Mouse (Mus musculus): ENCODE measurements at regions not wholly inside any gene's neighbourhood (a gene's known extent, or its start where the extent isn't known, plus 50 kb on each side); places are given as distances from the start of the nearest gene placed in this dataset.

DNA sequence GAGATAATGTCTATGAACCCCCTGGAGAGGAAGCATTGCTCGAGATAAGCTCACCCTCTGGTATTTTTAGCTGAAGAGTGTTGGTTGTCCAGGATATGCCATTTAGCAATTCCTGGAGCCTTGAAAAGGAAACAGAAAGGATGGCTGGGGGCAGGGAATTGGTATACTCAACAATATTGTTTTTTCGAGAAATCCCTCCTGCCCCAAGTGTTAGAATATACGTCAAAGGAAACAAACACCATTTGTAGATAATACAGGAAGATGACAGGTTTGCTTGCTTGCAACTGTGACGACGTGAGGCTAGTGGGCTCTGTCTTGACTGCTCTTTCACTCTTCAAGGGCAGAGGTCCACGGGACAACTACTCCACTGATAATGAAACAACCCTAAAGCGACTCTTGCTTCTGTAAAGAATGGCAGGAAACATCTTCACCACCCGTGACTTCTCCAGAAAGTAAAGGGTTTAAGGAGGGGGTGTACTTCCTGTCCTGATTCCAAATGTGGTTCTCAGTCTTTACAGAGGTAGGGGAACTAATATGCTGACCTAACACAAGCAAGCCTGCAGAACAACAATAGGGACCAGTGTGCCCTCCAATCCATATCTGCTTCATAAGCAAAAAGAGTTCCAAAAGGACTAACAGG lies 270.3 kb downstream of the Ets1 start:
- no peak for DNase-seq (ENCODE audit: low read depth in 1 of 2, low spot score in 2 of 2)

DNA sequence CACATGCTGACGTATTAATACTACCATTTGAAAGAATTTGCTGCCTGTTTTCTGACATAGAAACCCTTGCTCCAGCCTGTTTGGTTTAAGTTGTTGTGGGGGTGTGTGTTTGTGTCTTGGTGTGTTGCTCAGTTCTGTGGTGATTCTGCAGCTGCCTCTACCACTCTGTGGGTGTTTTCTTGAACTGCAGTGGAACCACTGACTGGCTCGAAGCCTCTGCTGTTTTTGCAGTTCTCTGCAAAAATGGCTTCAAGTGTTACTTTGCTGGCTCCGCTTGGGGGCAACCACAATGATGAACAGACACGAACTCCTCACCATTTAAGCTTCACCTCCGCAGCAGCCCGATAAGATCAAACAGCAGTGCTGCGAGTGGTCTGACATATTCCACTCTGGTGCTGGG lies 274.6 kb downstream of the Ets1 start:
- no peak for DNase-seq (ENCODE audit: low read depth in 1 of 2, low spot score in 2 of 2)

- no peak for DNase-seq (ENCODE audit: low read depth in 1 of 2, low spot score in 2 of 2)
Measured at GRCm38 (mm10) chr9:32915633-32916032, 279.6 kb downstream of the Ets1 start.

- DNase-seq (ENCODE audit: low read depth in 1 of 2, low spot score in 2 of 2): no peak
Measured at GRCm38 (mm10) chr9:32916731-32917130, 280.7 kb downstream of the Ets1 start.

DNA sequence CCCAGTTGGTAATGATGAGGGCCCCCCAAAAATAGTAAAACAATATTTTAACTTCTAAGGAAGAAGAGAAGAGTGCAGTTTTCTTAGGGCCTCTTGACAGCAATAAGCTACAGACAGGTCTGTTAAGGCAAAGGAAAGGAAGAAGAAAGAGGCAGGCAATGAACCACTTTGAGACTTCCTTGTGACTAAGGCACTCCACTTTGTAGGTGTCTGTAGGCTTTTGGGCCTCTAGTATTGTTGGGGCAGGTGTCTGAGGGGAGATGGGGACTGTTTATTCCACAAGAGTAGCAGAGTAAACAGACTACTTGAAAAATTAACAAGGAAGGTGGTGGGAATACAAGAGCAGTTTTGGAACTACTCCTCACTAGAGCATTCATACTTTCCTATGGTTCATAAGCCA lies 287.9 kb downstream of the Ets1 start:
- no peak for DNase-seq (ENCODE audit: low read depth in 1 of 2, low spot score in 2 of 2)

DNA sequence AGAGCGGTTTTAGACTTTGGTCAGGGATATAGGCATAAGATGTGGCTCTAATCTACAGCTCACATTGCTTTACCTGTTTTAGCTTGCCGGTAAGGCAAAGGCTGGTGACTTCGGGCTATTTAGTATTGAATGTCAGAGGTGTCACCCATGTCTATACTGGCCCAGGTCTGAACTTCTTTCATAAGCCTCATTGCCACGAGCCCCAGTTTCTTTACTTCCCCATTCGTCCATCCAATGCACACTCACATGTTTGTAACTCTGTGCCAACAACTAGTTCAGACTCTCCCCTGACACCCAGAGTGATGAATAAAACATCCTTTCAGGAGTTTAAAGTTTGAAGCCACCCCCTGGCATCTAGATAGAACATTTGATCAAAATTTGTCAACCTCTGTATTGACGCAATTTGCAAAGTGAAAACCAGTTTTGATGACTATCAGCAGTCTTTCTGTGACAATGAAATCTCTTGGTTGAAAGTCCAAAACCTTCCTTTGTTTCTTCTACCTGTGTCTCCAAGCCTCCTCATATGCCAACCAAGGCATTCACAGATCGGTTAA lies 288.4 kb downstream of the Ets1 start:
- no peak for DNase-seq (ENCODE audit: low read depth in 1 of 2, low spot score in 2 of 2)

- no peak for DNase-seq (ENCODE audit: low read depth in 1 of 2, low spot score in 2 of 2)
Measured at GRCm38 (mm10) chr9:32925036-32925435, 289.0 kb downstream of the Ets1 start.

- no peak for DNase-seq (ENCODE audit: low read depth in 1 of 2, low spot score in 2 of 2)
Measured at GRCm38 (mm10) chr9:32925720-32926595, 289.9 kb downstream of the Ets1 start.

- no peak for DNase-seq (ENCODE audit: low read depth in 1 of 2, low spot score in 2 of 2)
Measured at GRCm38 (mm10) chr9:32927656-32928055, 291.6 kb downstream of the Ets1 start.

- no peak for DNase-seq (ENCODE audit: low read depth in 1 of 2, low spot score in 2 of 2)
Measured at GRCm38 (mm10) chr9:32928289-32929000, 292.4 kb downstream of the Ets1 start.

GRCm38 (mm10) chr9:32929331-32929730 lies 293.3 kb downstream of the Ets1 start:
- DNase-seq (ENCODE audit: low read depth in 1 of 2, low spot score in 2 of 2): no peak

GRCm38 (mm10) chr9:32929826-32930225 lies 293.8 kb downstream of the Ets1 start:
- no peak for DNase-seq (ENCODE audit: low read depth in 1 of 2, low spot score in 2 of 2)

DNA sequence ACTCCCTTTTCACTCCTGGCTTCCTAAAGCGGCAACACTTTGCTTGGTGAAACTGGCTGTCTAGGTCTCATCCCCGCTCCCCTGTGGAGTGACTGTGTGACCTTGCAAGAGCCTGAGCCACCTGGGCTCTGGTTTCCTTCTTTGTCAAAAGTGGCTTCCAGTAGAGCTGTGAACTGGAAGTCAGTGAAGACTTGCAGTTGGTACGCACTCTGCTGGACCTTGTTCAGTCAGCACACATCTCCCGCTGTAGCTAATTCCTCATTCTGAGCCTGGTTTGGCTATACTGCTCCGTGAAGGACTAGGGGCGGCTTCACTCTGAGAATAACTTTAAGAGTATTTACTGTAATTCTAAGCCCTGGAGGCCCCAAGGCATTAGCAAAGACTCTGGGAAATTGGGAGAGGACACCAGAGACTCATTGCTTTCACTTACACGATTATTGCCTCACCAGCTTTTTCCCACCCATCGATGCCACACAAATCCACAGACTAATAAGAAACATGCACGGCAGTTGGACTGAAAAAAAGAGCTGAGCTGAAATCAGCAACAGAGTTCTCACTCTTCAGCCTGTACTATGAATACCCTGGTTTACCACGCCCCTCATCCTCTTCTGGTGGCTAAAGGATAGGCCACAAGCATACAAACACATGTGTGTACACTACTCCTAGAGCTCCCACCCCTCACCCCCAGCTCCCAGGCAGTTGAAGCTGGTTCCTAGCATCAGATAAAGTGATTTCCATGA lies 295.4 kb downstream of the Ets1 start:
- DNase-seq (ENCODE audit: low read depth in 1 of 2, low spot score in 2 of 2): no peak

GRCm38 (mm10) chr9:32933237-32934071 lies 297.4 kb downstream of the Ets1 start:
- DNase-seq (ENCODE audit: low read depth in 1 of 2, low spot score in 2 of 2): no peak

DNA sequence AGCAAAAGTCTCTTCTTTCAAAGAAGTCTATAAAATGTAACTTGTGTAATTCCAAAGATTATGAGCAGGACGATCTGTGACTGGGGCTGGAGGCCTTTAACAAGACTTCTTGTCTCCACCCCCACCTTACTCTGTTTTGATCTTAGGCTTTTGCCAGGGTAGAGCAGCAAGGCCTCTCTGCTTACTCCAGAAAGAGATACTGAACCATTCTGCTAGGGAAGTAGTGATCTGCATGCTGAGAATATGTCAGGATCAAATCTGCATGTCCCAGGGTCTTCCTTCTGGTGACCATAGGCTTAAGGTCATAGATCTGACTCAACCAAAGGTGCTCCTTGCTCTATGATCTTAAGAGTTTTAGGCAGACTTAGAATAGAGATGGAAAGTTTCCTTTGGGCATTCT lies 298.4 kb downstream of the Ets1 start:
- no peak for DNase-seq (ENCODE audit: low read depth in 1 of 2, low spot score in 2 of 2)

GRCm38 (mm10) chr9:32936462-32936861 lies 300.4 kb downstream of the Ets1 start:
- no peak for DNase-seq (ENCODE audit: low read depth in 1 of 2, low spot score in 2 of 2)

DNA sequence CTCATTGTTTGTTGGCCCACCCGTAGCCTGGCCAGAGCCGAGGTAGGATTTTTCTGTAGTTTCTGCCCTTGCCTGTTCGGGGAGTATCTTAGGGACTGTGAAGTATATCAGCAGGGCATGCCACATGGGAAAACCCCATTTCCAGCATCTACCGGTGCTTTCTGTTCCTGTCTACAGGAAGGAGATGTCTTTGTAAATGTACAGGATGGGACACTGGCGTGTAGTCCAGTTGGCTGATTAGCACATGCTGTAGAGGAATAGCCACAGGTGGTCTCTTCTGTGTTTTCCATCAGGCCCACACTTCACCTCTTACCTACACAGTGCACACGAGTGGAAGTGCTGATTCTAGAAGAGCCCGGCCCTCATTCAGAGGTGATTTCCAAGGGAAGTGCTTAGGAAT lies 301.4 kb downstream of the Ets1 start:
- DNase-seq (ENCODE audit: low read depth in 1 of 2, low spot score in 2 of 2): no peak

GRCm38 (mm10) chr9:32938857-32939256 lies 302.8 kb downstream of the Ets1 start:
- no peak for DNase-seq (ENCODE audit: low read depth in 1 of 2, low spot score in 2 of 2)

GRCm38 (mm10) chr9:32939626-32940025 lies 303.6 kb downstream of the Ets1 start:
- no peak for DNase-seq (ENCODE audit: low read depth in 1 of 2, low spot score in 2 of 2)
